Mouse (Mus musculus) frontal cortex, postnatal 10 days (tissue): ENCODE measurements at regions not wholly inside any gene's neighbourhood (a gene's known extent, or its start where the extent isn't known, plus 50 kb on each side); places are given as distances from the start of the nearest gene placed in this dataset.
"Not testable (repeated sequence)": the region's sequence is repeated elsewhere in the genome, so short reads cannot be mapped to it uniquely, and the experiment has no call there.

Experiments used
- DNase-seq, 2 experiments: peaks; one replicate each; pipeline ENCODE4 v3.0.0; 2022; ENCODE audit warnings: low spot score in 2 of 2, mixed read lengths in 1 of 2

- DNase-seq, result not testable (repeated sequence)
Observed at GRCm38 (mm10) chr14:90935626-90936025, 2464.4 kb upstream of the Pcdh20 start.

DNA sequence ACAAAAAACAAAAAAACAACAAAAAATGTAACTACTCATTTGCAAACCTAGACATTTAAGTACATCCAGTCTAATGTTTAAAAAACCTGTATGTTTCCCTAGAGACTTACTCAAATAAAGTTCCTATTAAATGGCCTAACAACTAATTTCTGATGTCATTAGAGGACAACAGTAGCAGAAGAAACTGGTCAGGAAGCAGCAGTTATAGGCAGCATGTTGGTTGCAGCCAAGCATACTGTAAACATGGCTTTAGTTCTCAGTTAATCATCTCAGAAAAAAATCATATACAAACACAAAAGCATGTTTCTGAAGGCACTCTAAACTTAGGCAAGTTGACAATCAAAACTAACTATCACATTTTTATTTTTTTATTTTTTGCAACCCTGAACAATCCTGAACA lies 2434.1 kb upstream of the Pcdh20 start:
- DNase-seq, result no peak

DNA sequence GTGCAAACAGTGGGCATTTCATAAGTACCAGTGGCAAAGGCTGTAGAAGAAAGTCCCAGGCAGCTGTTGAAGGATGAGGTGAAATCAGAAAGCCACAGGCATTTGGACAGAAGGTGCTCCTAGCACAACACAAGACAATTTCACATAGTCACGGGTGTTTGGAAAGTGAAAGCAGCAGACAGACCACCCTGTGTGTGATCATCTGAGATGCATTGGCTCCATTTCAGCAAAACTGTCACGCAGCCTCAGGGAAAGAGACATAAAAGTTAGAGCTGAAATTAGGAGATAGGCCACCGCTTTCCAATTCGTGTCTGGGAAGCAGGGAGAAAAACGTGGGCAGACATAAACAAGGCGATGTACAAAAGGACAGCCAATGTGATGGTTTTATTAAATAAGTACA lies 2418.5 kb upstream of the Pcdh20 start:
- DNase-seq, result peak in 1 of 2 experiments; percentile 4
